Mouse (Mus musculus) limb, embryonic 15.5 days (tissue): ENCODE results near the gene Ano4. TPM values are rescaled to one million over a fixed set of nuclear protein-coding genes. Genes with fewer than 3 reads are reported as not detected.

ENCODE experiments used
- ATAC-seq: fragments of 200-750 bp; cut with Nextera tagmentation; 2 replicates; pipeline ENCODE4 v1.8.0; 2017; ENCODE audit warnings: low read depth, moderate TSS enrichment; ENCODE audit not compliant: insufficient number of reproducible peaks, low FRiP score, low TSS enrichment
- H3K27ac ChIP-seq: fragments of 300-500 bp; sonication (generic); 2 replicates; pipeline ENCODE4 v1.5.1; 2015; ENCODE audit warnings: moderate library complexity, mild to moderate bottlenecking, inconsistent platforms
- H3K27me3 ChIP-seq: fragments of 300-500 bp; sonication (generic); 2 replicates; pipeline ENCODE4 v1.6.1; 2015; ENCODE audit warnings: inconsistent platforms
- H3K36me3 ChIP-seq: fragments of 300-500 bp; sonication (generic); 2 replicates; pipeline ENCODE4 v1.6.1; 2015; ENCODE audit warnings: inconsistent platforms
- H3K4me1 ChIP-seq: fragments of 300-500 bp; sonication (generic); 2 replicates; pipeline ENCODE4 v1.6.1; 2015; ENCODE audit warnings: inconsistent platforms
- H3K4me2 ChIP-seq: fragments of 300-500 bp; sonication (generic); 2 replicates; pipeline ENCODE4 v1.6.1; 2015; ENCODE audit warnings: mild to moderate bottlenecking, inconsistent platforms
- H3K4me3 ChIP-seq: fragments of 300-500 bp; sonication (generic); 2 replicates; pipeline ENCODE4 v1.5.1; 2015; ENCODE audit warnings: mild to moderate bottlenecking, inconsistent platforms
- H3K9ac ChIP-seq: fragments of 300-500 bp; sonication (generic); 2 replicates; pipeline ENCODE4 v1.6.1; 2015; ENCODE audit warnings: inconsistent platforms
- H3K9me3 ChIP-seq: fragments of 300-500 bp; sonication (generic); 2 replicates; pipeline ENCODE4 v1.6.1; 2016; ENCODE audit warnings: inconsistent platforms
- WGBS: fragments of 180-500 bp; shearing (Covaris S2); methylation state at CpG from one replicate; pipeline ENCODE4 v1.1.7; 2015; 5-methylcytosine and 5-hydroxymethylcytosine counted together
- polyA plus RNA-seq: library from polyadenylated mRNA; unstranded; fragments of >200 nt; fragmentation: Nextera tagmentation; extraction: Ambion mirVana; gene quantifications from 2 replicates; pipeline ENCODE4 v1.2.1, GENCODE M21; 2015

Gene Ano4
- polyA plus RNA-seq, 1 experiment from 2014 or later = 1.0 TPM

DNA sequence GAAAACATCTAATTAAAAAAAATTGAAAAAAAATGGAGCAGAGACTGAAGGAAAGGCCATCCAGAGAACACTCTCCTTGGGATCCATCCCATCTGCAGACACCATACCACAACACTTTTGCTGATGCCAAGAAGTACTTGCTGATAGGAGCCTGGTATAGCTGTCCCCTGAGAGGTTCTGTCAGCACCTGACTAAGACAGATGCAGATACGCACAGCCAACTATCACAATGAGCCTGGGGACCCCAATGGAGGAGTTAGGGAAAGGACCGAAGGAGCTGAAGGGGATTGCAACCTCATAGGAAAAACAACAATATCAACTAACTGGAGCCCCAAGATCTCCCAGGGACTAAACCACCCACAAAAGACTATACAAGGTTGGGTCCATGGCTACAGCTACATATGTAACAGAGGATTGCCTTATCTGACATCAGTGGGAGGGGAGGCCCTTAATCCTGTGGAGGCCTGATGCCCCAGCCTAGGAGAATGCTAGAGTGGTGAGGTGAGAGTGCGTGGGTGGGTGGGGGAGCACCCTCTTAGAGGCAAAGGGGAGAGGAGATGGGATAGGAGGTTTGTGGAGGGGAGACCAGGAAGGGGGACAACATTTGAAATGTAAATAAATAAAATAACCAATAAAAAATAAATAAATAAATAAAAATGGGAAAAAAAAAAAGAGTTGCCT is 71.4 kb downstream of the Ano4 start:
- no peak overlapping the region for H3K9ac ChIP-seq
- no peaks in the 10 kb centered on the region for H3K36me3 ChIP-seq
- H3K4me3 ChIP-seq = no peak overlapping the region
- no peak overlapping the region for H3K27ac ChIP-seq
- no peaks in the 10 kb centered on the region for H3K4me1 ChIP-seq
- H3K27me3 ChIP-seq = no peaks in the 10 kb centered on the region
- H3K9me3 ChIP-seq = no peaks in the 10 kb centered on the region
- no peak overlapping the region for H3K4me2 ChIP-seq
- ATAC-seq = no peak
- 93% methylated on average over 3 of the region's 3 CpGs for WGBS

DNA sequence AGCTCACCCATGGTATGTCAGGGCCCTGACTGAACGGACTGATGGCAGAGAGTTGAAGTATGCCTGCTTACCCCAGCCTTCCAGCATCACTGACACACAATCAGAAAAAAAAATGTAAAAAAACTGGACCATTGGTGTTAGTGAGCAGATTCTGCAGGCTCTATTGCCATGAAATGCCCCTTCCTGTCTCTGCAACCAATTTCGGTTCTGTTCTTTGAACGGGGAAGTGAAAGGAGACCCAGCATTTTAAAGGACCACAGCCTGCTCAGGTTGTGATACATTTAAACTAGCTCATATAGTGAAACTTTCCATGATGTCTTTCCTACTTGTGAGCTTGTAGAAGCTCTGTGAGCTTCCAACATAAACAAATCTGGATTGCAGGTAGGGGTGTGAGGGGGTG is 77.2 kb downstream of the Ano4 start:
- 69% methylated on average over 3 of the region's 3 CpGs for WGBS
- Histone ChIP-seq H3K27me3 (no peaks in the 10 kb centered on the region), H3K27ac (no peak overlapping the region), H3K4me3 (no peak overlapping the region), H3K9me3 (no peaks in the 10 kb centered on the region), H3K9ac (no peak overlapping the region), H3K4me1 (no peaks in the 10 kb centered on the region), H3K4me2 (no peak overlapping the region), H3K36me3 (no peaks in the 10 kb centered on the region)
- no peak for ATAC-seq

DNA sequence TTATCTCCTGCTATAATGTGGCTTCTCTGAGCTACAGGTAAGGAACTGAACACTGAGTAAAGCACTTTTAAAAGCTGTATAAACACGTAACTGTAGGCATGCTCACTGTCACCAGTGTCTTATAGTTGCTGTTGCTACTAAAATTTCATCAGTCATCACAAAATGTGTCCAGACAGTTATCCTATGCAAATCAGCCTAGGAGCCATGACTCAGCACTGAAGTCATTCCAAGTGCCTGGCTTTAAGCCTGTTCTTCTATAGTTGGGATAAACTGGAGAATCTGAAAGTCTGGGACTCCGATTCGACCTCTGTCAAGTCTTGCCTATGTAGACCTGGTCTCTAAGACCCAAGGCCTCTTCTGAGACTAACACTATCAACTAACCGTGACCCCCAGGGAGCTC is 81.2 kb downstream of the Ano4 start:
- no peak for ATAC-seq
- Histone ChIP-seq H3K4me2 (no peak overlapping the region), H3K27me3 (no peaks in the 10 kb centered on the region), H3K27ac (no peak overlapping the region), H3K9ac (no peak overlapping the region), H3K9me3 (no peaks in the 10 kb centered on the region), H3K4me1 (no peaks in the 10 kb centered on the region), H3K36me3 (no peaks in the 10 kb centered on the region), H3K4me3 (no peak overlapping the region)
- WGBS = 76% methylated on average over 4 of the region's 4 CpGs

DNA sequence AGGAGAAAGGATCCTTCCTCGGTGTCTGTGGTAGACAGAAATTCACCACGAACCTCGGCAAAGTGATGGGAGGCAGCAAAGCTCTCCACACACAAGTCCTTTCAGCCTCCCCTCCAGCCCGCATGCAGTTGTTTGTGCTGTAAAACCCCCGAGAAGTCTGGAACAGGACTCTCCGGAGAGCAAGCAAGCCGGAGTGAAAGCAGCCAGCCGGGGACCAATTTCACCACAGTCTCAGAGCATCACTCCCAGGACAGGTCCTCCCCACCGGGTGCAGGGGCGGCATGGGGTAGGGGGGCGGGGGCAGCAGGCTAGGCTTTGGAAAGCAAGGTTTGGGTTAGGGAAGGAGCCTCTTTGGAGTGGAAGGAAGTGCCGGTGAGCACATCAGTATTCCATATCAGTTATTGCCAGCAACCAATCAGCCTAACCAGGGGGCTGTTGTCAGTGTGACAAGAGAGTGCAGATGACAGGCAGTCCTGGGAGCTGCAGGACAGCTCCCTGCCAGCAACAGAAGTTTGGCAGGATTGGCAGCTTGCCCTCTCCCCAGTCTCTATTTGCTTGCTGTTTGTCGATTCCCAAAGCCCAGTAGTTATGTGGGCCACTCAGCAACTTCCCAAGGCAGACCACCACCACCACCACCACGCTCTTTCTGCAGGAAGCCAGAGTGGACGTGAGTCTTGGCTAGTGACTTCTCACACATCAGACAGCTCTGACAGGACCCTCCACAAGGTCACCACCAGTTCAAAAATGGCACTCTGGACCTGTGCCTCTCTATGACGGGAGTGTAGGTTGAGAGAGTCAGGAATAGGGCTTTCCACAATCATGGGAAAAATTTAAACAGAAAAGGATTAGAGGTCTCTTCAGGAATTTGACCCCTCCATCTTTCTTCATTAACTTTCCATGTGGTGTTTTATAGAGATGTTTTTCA is 86.8 kb downstream of the Ano4 start:
- no peak overlapping the region for H3K9ac ChIP-seq
- H3K27ac ChIP-seq = no peak overlapping the region
- ATAC-seq = no peak
- H3K4me1 ChIP-seq = peaks cover 18% of the 10 kb centered on the region
- no peaks in the 10 kb centered on the region for H3K9me3 ChIP-seq
- H3K36me3 ChIP-seq = no peaks in the 10 kb centered on the region
- WGBS = 2% methylated on average over 16 of the region's 16 CpGs
- peak overlapping the region; percentile 52 for H3K4me2 ChIP-seq
- peak overlapping the region; percentile 32 for H3K4me3 ChIP-seq
- 0 out of 2 replicates have a peak, but pooled peaks cover 4% of the 10 kb centered on the region for H3K27me3 ChIP-seq

DNA sequence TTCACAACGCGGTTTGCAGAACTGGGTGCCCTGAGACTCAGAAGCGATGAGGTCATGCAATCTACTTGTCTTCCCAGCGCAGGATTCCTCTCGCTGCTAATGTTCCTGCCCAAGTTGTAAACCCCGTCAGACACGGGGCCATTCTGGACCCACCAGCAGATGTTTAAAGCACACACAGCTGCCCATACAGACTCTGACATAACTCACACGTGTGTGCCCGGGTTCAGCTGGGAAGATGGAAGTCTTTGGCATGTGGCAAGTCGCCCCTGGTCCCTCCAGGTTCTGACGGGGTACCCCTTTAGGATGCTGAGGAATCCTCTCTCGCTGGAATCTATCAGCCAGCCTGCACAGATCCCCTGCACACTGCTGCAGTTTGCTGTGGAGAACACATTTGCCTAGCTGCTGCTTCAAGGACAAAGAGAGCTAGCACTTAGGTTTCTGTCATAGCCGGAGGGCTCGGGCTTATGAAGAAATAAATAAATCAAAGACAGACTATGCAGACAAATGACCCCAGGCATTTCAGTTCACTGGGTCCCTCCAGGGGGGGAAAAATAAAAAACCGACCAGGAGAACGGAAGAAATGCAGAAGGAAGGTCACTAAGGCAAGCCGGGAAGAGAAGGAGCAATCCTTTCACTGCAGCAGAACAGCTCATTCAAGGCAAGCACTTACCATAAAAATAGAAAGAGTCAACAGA is 87.7 kb downstream of the Ano4 start:
- Histone ChIP-seq H3K27me3 (0 out of 2 replicates have a peak, but pooled peaks cover 4% of the 10 kb centered on the region), H3K4me3 (peak overlapping the region; percentile 32), H3K9ac (no peak overlapping the region), H3K4me1 (peaks cover 18% of the 10 kb centered on the region), H3K4me2 (peak overlapping the region; percentile 52), H3K27ac (no peak overlapping the region), H3K36me3 (no peaks in the 10 kb centered on the region), H3K9me3 (no peaks in the 10 kb centered on the region)
- no peak for ATAC-seq
- WGBS = 1% methylated on average over 17 of the region's 17 CpGs

DNA sequence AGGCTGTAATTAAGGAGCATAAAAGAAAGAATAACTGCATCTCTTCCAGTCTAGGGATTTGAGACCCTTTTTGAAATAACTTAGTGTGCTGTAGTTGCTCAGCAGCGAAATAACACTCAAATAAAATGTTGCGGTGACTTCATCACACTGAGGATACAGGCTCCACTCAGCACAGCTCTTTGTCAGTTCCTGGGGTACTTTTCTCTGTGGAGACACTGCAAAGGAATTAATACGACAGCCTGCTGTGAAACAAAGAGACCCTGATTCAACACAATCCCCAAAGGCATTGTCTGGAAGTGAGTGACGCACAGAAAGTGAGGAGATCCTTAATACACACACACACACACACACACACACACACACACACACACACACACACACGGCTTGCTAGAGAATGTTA is 89.8 kb downstream of the Ano4 start:
- no peak for ATAC-seq
- no peaks in the 10 kb centered on the region for H3K9me3 ChIP-seq
- H3K4me2 ChIP-seq = no peak overlapping the region
- H3K4me3 ChIP-seq = no peak overlapping the region
- H3K4me1 ChIP-seq = peaks cover 18% of the 10 kb centered on the region
- H3K27ac ChIP-seq = no peak overlapping the region
- no peak overlapping the region for H3K9ac ChIP-seq
- no peaks in the 10 kb centered on the region for H3K36me3 ChIP-seq
- H3K27me3 ChIP-seq = 0 out of 2 replicates have a peak, but pooled peaks cover 4% of the 10 kb centered on the region
- whole genome bisulfite sequencing = 64% methylated on average over 5 of the region's 5 CpGs

DNA sequence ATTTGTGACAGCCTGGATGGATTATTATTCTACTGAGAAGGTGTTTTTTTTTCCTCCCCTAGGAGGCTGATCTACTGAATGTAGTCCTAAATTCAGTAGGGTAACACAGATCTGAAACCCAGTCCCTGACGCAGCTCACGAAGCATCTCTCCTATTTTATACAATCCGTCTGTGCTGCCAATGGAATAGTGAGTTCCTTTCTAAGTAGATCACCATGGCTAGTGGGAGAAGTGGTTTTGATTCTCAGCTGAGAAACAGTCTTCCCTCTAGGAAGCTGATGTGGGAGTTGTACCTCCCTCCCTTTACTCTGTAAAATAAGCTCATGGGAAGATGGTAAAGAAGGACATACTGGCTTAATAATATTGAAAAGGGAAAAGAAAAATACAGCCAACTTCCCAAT is 90.8 kb downstream of the Ano4 start:
- H3K27me3 ChIP-seq = 0 out of 2 replicates have a peak, but pooled peaks cover 4% of the 10 kb centered on the region
- ATAC-seq = no peak
- no peak overlapping the region for H3K4me2 ChIP-seq
- no peaks in the 10 kb centered on the region for H3K9me3 ChIP-seq
- H3K4me3 ChIP-seq = no peak overlapping the region
- H3K4me1 ChIP-seq = peaks cover 18% of the 10 kb centered on the region
- no peak overlapping the region for H3K27ac ChIP-seq
- H3K9ac ChIP-seq = no peak overlapping the region
- H3K36me3 ChIP-seq = no peaks in the 10 kb centered on the region
- 80% methylated on average over 3 of the region's 3 CpGs for WGBS

DNA sequence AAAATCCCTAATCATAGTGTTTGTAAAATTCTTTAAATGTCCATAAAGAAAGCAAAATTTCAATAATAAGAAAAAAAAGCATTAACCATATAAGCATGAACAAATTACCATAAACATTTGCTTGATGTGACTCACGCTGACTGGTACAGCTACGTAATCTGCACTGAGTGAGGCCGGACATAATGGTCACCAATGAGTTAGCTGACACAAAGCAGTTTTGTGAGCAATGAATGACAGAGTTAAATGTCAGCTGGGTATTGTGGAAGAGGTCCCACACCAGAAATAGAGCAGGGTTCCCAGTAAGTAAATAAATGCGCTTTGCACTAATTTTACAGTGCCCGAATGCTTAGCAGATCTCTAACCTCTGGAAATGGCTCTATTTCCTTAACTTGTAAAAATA is 91.9 kb downstream of the Ano4 start:
- H3K36me3 ChIP-seq = no peaks in the 10 kb centered on the region
- WGBS = 73% methylated on average over 5 of the region's 5 CpGs
- peaks cover 14% of the 10 kb centered on the region for H3K4me1 ChIP-seq
- no peaks in the 10 kb centered on the region for H3K9me3 ChIP-seq
- ATAC-seq = no peak
- H3K4me2 ChIP-seq = no peak overlapping the region
- H3K27ac ChIP-seq = no peak overlapping the region
- H3K4me3 ChIP-seq = no peak overlapping the region
- no peak overlapping the region for H3K9ac ChIP-seq
- H3K27me3 ChIP-seq = 0 out of 2 replicates have a peak, but pooled peaks cover under 1% of the 10 kb centered on the region

DNA sequence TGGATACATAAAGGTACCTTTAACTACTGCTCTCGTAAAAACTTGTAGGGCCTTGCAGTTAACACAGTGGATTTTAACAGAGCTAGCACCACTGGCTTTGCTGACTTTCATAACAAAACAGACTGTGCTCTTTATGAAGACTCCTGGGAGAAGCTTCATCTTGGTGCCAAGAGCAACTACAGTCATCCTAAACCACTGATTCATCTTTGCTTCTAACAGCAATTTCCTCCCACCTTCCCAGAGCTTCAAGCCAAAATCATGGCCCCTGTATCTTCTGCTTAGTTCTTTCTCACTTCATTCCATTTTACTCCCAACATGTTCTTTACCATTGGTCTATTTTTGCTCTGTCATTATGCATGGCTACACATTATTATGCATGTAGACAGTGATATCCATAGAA is 100.8 kb downstream of the Ano4 start:
- H3K36me3 ChIP-seq = no peaks in the 10 kb centered on the region
- H3K27ac ChIP-seq = no peak overlapping the region
- no peak overlapping the region for H3K4me3 ChIP-seq
- H3K9ac ChIP-seq = no peak overlapping the region
- no peak overlapping the region for H3K4me2 ChIP-seq
- H3K27me3 ChIP-seq = no peaks in the 10 kb centered on the region
- H3K9me3 ChIP-seq = no peaks in the 10 kb centered on the region
- no peak for ATAC-seq
- no peaks in the 10 kb centered on the region for H3K4me1 ChIP-seq
- WGBS = 57% methylated on average over 1 of the region's 1 CpGs

DNA sequence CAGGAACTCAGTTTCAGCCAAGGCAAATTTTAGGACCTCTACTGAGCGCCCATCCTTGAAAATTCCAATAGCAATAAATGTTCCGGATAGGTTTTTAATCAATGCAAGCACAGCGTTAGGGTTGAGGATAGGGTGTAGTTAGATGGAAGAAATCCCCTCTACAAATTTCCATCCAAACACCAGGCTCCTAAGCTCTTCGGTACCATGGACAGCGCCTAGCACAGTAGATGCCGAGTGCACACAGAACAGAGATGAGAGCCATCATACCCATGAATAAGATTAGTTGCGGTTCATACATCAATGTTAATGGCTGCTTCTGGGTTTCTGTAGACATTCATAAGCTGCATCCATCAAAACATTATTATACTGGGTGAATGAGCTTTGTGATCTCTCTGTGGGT is 120.0 kb downstream of the Ano4 start:
- 31% methylated on average over 7 of the region's 7 CpGs for WGBS
- Histone ChIP-seq H3K9me3 (no peaks in the 10 kb centered on the region), H3K27ac (no peak overlapping the region), H3K4me2 (no peak overlapping the region), H3K36me3 (no peaks in the 10 kb centered on the region), H3K4me1 (no peaks in the 10 kb centered on the region), H3K4me3 (no peak overlapping the region), H3K27me3 (no peaks in the 10 kb centered on the region), H3K9ac (no peak overlapping the region)
- ATAC-seq = no peak

DNA sequence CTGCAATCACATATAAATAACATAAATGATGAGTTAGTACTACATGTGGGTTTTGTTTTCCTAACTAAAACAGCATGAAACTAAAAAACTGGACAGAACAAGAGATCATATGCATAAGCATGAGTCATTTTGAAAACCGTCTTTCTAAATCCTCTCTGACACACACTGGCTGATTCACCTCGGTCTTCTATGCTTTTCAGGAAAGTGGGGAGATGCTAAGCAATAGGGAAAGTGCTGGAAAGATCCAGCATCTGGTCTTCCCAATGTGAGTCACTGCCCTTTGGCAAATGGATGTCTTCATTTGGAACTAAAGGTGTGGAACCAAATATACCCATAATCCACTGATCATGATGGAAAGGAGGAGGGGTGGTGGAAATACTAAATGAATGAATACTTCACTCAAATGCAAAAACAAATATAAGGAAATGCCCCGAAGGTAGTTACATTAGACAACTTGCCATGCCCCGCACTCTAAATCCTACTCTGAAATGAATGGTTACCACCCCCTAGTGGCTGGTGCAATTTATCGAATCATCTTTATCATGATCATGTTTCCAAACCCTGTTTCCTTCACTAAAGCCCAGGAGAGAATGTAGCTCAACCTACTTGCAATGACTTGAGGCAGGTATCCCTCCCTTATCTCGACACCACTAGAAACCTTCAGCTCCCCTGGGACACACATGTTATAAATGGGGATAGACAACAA is 122.1 kb downstream of the Ano4 start:
- no peak for ATAC-seq
- H3K4me2 ChIP-seq = no peak overlapping the region
- H3K9ac ChIP-seq = no peak overlapping the region
- WGBS = 77% methylated on average over 6 of the region's 6 CpGs
- no peak overlapping the region for H3K4me3 ChIP-seq
- no peaks in the 10 kb centered on the region for H3K9me3 ChIP-seq
- no peaks in the 10 kb centered on the region for H3K36me3 ChIP-seq
- no peaks in the 10 kb centered on the region for H3K27me3 ChIP-seq
- H3K4me1 ChIP-seq = no peaks in the 10 kb centered on the region
- H3K27ac ChIP-seq = no peak overlapping the region
